Mouse (Mus musculus) ES-E14 (cell line): ENCODE measurements at regions not wholly inside any gene's neighbourhood (a gene's known extent, or its start where the extent isn't known, plus 50 kb on each side); places are given as distances from the start of the nearest gene placed in this dataset.

Experiments
- DNase-seq: peaks from one replicate; pipeline ENCODE4 v3.0.0-alpha.2; 2013; ENCODE audit warnings: low read depth, low spot score
- H3K27ac ChIP-seq: 2 replicates; pipeline ENCODE4 v1.5.1; 2012; ENCODE audit warnings: low read depth, mild to moderate bottlenecking, low read length, moderate library complexity, mixed read lengths; ENCODE audit not compliant: poor library complexity, insufficient read depth, severe bottlenecking
- H3K36me3 ChIP-seq: 2 replicates; pipeline ENCODE4 v1.6.1; 2012; ENCODE audit warnings: mild to moderate bottlenecking, low read length, moderate library complexity, mixed read lengths; ENCODE audit not compliant: control insufficient read depth, poor library complexity, insufficient read depth, severe bottlenecking
- H3K4me1 ChIP-seq, 2 experiments: fragments of 150-350 bp in 1 of 2; sonication (generic) in 1 of 2; 2 replicates each; pipeline ENCODE4 v1.6.1; 2012; ENCODE audit warnings: low read length in 2 of 2, mild to moderate bottlenecking in 1 of 2, mixed read lengths in 1 of 2; ENCODE audit not compliant: control insufficient read depth in 2 of 2, insufficient read depth in 2 of 2, poor library complexity in 1 of 2
- H3K4me3 ChIP-seq, 2 experiments: fragments of 150-350 bp in 1 of 2; sonication (generic) in 1 of 2; 2 replicates each; pipeline ENCODE4 v1.5.1; 2012; ENCODE audit warnings: low read length in 2 of 2, low read depth in 1 of 2, mild to moderate bottlenecking in 1 of 2, mixed read lengths in 1 of 2; ENCODE audit not compliant: insufficient read depth in 1 of 2, poor library complexity in 1 of 2, severe bottlenecking in 1 of 2
- H3K9ac ChIP-seq: 2 replicates; pipeline ENCODE4 v1.6.1; 2012; ENCODE audit warnings: low read depth, mild to moderate bottlenecking, low read length, mixed read lengths; ENCODE audit not compliant: poor library complexity, insufficient read depth, severe bottlenecking
- H3K9me3 ChIP-seq: fragments of 150-350 bp; sonication (generic); 2 replicates; pipeline ENCODE4 v1.6.1; 2012; ENCODE audit warnings: low read depth, mild to moderate bottlenecking, low read length; ENCODE audit not compliant: control insufficient read depth, insufficient read depth
- CHD2 ChIP-seq: IDR thresholded peaks from 2 replicates; pipeline ENCODE4 v1.6.1; 2014; ENCODE audit warnings: mild to moderate bottlenecking, low read depth, low read length, inconsistent platforms
- HCFC1 ChIP-seq: IDR thresholded peaks from 2 replicates; pipeline ENCODE4 v1.6.1; 2012; ENCODE audit warnings: low read length, inconsistent platforms, borderline replicate concordance; ENCODE audit not compliant: insufficient read depth
- MAFK ChIP-seq: IDR thresholded peaks from 2 replicates; pipeline ENCODE4 v1.6.1; 2014; ENCODE audit warnings: mild to moderate bottlenecking, low read depth, low read length, inconsistent platforms; ENCODE audit not compliant: insufficient read depth
- ZC3H11A ChIP-seq: IDR thresholded peaks from 2 replicates; pipeline ENCODE4 v1.6.1; 2012; ENCODE audit warnings: low read depth, mild to moderate bottlenecking, inconsistent platforms, low read length, borderline replicate concordance
- ZNF384 ChIP-seq: IDR thresholded peaks from 2 replicates; pipeline ENCODE4 v1.6.1; 2012; ENCODE audit warnings: low read depth, low read length, inconsistent platforms
- in situ Hi-C, 2 experiments: fragments of 600-800 bp; cut with MboI; formaldehyde crosslinking; loops; one replicate each; pipeline ENCODE4 v1.15.1; 2025; ENCODE audit warnings: low sequenced_read_pairs in 2 of 2, inconsistent platforms in 1 of 2; ENCODE audit not compliant: unreplicated experiment in 2 of 2

GRCm38 (mm10) chr6:6459006-6459917 lies 119.2 kb downstream of the Sem1 start:
- Histone ChIP-seq H3K4me1 (no peaks in the 10 kb centered on the region), H3K27ac (no peak overlapping the region), H3K9me3 (no peaks in the 10 kb centered on the region), H3K4me3 (no peak overlapping the region), H3K36me3 (no peaks in the 10 kb centered on the region), H3K9ac (no peak overlapping the region)
- in situ Hi-C loops: no loop called here
- DNase-seq: no peak
- TF ChIP-seq MAFK (no peak), ZNF384 (no peak), ZC3H11A (no peak), HCFC1 (no peak), CHD2 (no peak)

GRCm38 (mm10) chr6:6457726-6458125 lies 120.7 kb downstream of the Sem1 start:
- no peak for TF ChIP-seq MAFK
- TF ChIP-seq CHD2: no peak
- TF ChIP-seq HCFC1: no peak
- TF ChIP-seq ZC3H11A: no peak
- TF ChIP-seq ZNF384: no peak
- in situ Hi-C loops: no loop called here
- Histone ChIP-seq H3K9me3 (no peaks in the 10 kb centered on the region), H3K27ac (no peak overlapping the region), H3K36me3 (no peaks in the 10 kb centered on the region), H3K4me1 (no peaks in the 10 kb centered on the region), H3K9ac (no peak overlapping the region), H3K4me3 (no peak overlapping the region)
- no peak for DNase-seq

- H3K4me1 ChIP-seq: no peaks in the 10 kb centered on the region
- H3K9ac ChIP-seq: no peak overlapping the region
- H3K4me3 ChIP-seq: no peak overlapping the region
- TF ChIP-seq CHD2 (no peak), ZNF384 (no peak), MAFK (no peak), ZC3H11A (no peak), HCFC1 (no peak)
- in situ Hi-C loops: no loop called here
- H3K9me3 ChIP-seq: no peaks in the 10 kb centered on the region
- H3K36me3 ChIP-seq: no peaks in the 10 kb centered on the region
- DNase-seq: no peak
- no peak overlapping the region for H3K27ac ChIP-seq
Observed at GRCm38 (mm10) chr6:6457001-6457400, 121.5 kb downstream of the Sem1 start.

- Histone ChIP-seq H3K27ac (no peak overlapping the region), H3K4me1 (no peaks in the 10 kb centered on the region), H3K9me3 (no peaks in the 10 kb centered on the region), H3K9ac (no peak overlapping the region), H3K36me3 (no peaks in the 10 kb centered on the region), H3K4me3 (no peak overlapping the region)
- no peak for TF ChIP-seq MAFK
- no peak for TF ChIP-seq ZC3H11A
- TF ChIP-seq CHD2: no peak
- TF ChIP-seq ZNF384: no peak
- no peak for TF ChIP-seq HCFC1
- in situ Hi-C loops: no loop called here
- no peak for DNase-seq
Observed at GRCm38 (mm10) chr6:6455566-6455965, 122.9 kb downstream of the Sem1 start.
